11 mouse cellular contexts compared by ENCODE assay signal in genomic region chr1:75361123-75361522, GRCm38 (mm10). TPM values are rescaled to one million over a fixed set of nuclear protein-coding genes. Genes with fewer than 3 reads are reported as not detected.
DNase-seq lines count a peak whose midpoint lies in the region; ATAC-seq lines count a peak whose summit lies in the region.
"Had no signal": no experiment of that assay in that cellular context is flagged by ENCODE, and none has a peak within 500 bp of the region (broad histone marks: within the 10 kb centered on the region; RNA-seq: fewer than 3 reads in every experiment).

No protein-coding gene starts in this region.

- H3K4me3 ChIP-seq in forebrain, embryonic 12.5 days (replicated peaks): no peak overlapping the region
- no peak overlapping the region for H3K4me3 ChIP-seq in forebrain, embryonic 14.5 days (ENCODE audit: low read depth, low read length)
- peak overlapping the region; percentile 49 for H3K4me3 ChIP-seq in kidney, embryonic 16.5 days (ENCODE audit: low read length)
- H3K4me3 ChIP-seq in embryonic facial prominence, embryonic 12.5 days: peak overlapping the region; percentile 33
- no peak overlapping the region for H3K4me3 ChIP-seq in liver, embryonic 12.5 days

- DNase-seq in forebrain, embryonic 14.5 days (ENCODE audit: low spot score): no peak
- no peak for DNase-seq in kidney, postnatal 14 days
- DNase-seq in natural killer cell, adult 2 months (ENCODE audit: low spot score in 2 of 2): no peak
- DNase-seq in cerebellum, postnatal 36 days: no peak
- DNase-seq: adrenal gland, postnatal 25 days; spleen, adult 18-20 months had no signal

- no peak overlapping the region for H3K27ac ChIP-seq in forebrain, embryonic 12.5 days
- H3K27ac ChIP-seq in forebrain, embryonic 14.5 days (ENCODE audit: low read depth, low read length): no peak overlapping the region
- no peak overlapping the region for H3K27ac ChIP-seq in kidney, embryonic 16.5 days (ENCODE audit: low read length)
- no peak overlapping the region for H3K27ac ChIP-seq in embryonic facial prominence, embryonic 12.5 days
- no peak overlapping the region for H3K27ac ChIP-seq in liver, embryonic 12.5 days
- H3K27ac ChIP-seq: liver, embryonic 15.5 days had no signal

- peaks cover 69% of the 10 kb centered on the region for H3K27me3 ChIP-seq in forebrain, embryonic 12.5 days
- peaks cover 41% of the 10 kb centered on the region for H3K27me3 ChIP-seq in forebrain, embryonic 14.5 days (replicated peaks; ENCODE audit: control insufficient read depth, insufficient read depth, low read length)
- H3K27me3 ChIP-seq in kidney, embryonic 16.5 days (ENCODE audit: insufficient read depth, low read length): peaks cover 27% of the 10 kb centered on the region; the same call in 1 of the 2 replicates
- peaks cover 33% of the 10 kb centered on the region for H3K27me3 ChIP-seq in embryonic facial prominence, embryonic 12.5 days
- peaks cover 74% of the 10 kb centered on the region for H3K27me3 ChIP-seq in liver, embryonic 12.5 days (replicated peaks)

- no peak overlapping the region for H3K9ac ChIP-seq in forebrain, embryonic 12.5 days
- H3K9ac ChIP-seq in forebrain, embryonic 14.5 days (ENCODE audit: low read length): no peak overlapping the region
- H3K9ac ChIP-seq in kidney, embryonic 16.5 days (replicated peaks; ENCODE audit: low read length): no peak overlapping the region; the same call in 1 of the 2 replicates
- H3K9ac ChIP-seq in embryonic facial prominence, embryonic 12.5 days: no peak overlapping the region
- no peak overlapping the region for H3K9ac ChIP-seq in liver, embryonic 12.5 days
- H3K9ac ChIP-seq: liver, embryonic 15.5 days had no signal

- H3K4me1 ChIP-seq in forebrain, embryonic 12.5 days: peaks cover 12% of the 10 kb centered on the region
- peaks cover 3% of the 10 kb centered on the region for H3K4me1 ChIP-seq in forebrain, embryonic 14.5 days (ENCODE audit: control insufficient read depth, insufficient read depth, low read length)
- peaks cover 39% of the 10 kb centered on the region for H3K4me1 ChIP-seq in kidney, embryonic 16.5 days (ENCODE audit: insufficient read depth, low read length)
- peaks cover 8% of the 10 kb centered on the region; the same call in 1 of the 2 replicates for H3K4me1 ChIP-seq in embryonic facial prominence, embryonic 12.5 days
- H3K4me1 ChIP-seq in liver, embryonic 12.5 days: peaks cover 6% of the 10 kb centered on the region; the same call in 1 of the 2 replicates

- H3K9me3 ChIP-seq in forebrain, embryonic 12.5 days: no peaks in the 10 kb centered on the region
- no peaks in the 10 kb centered on the region for H3K9me3 ChIP-seq in forebrain, embryonic 14.5 days (replicated peaks; ENCODE audit: control insufficient read depth, low read length)
- H3K9me3 ChIP-seq in kidney, embryonic 16.5 days (ENCODE audit: low read length): no peaks in the 10 kb centered on the region
- no peaks in the 10 kb centered on the region for H3K9me3 ChIP-seq in embryonic facial prominence, embryonic 12.5 days
- no peaks in the 10 kb centered on the region for H3K9me3 ChIP-seq in liver, embryonic 12.5 days (replicated peaks)
- H3K9me3 ChIP-seq: liver, embryonic 15.5 days had no signal

- 49% methylated on average over 4 of the region's 4 CpGs for WGBS in forebrain, embryonic 12.5 days
- WGBS in forebrain, embryonic 14.5 days: 41% methylated on average over 4 of the region's 4 CpGs
- WGBS in kidney, embryonic 16.5 days: 35% methylated on average over 4 of the region's 4 CpGs
- WGBS in embryonic facial prominence, embryonic 12.5 days: 41% methylated on average over 4 of the region's 4 CpGs
- 31% methylated on average over 4 of the region's 4 CpGs for WGBS in liver, embryonic 12.5 days (ENCODE audit: insufficient replicate concordance)

- H3K36me3 ChIP-seq in forebrain, embryonic 12.5 days (replicated peaks): no peaks in the 10 kb centered on the region
- H3K36me3 ChIP-seq in forebrain, embryonic 14.5 days (ENCODE audit: control insufficient read depth, insufficient read depth, low read length): no peaks in the 10 kb centered on the region
- no peaks in the 10 kb centered on the region for H3K36me3 ChIP-seq in kidney, embryonic 16.5 days (ENCODE audit: insufficient read depth, low read length)
- H3K36me3 ChIP-seq in embryonic facial prominence, embryonic 12.5 days: no peaks in the 10 kb centered on the region
- H3K36me3 ChIP-seq in liver, embryonic 12.5 days: no peaks in the 10 kb centered on the region
- H3K36me3 ChIP-seq: liver, embryonic 15.5 days had no signal

- no peak for ATAC-seq in forebrain, embryonic 12.5 days (ENCODE audit: low FRiP score)
- ATAC-seq in forebrain, embryonic 14.5 days: no peak
- no peak for ATAC-seq in kidney, embryonic 16.5 days (ENCODE audit: low FRiP score, low TSS enrichment)
- ATAC-seq in embryonic facial prominence, embryonic 12.5 days (ENCODE audit: insufficient number of reproducible peaks, insufficient read depth, low FRiP score, low TSS enrichment): no peak
- ATAC-seq in liver, embryonic 12.5 days: no peak

- peak overlapping the region; percentile 57; the same call in 1 of the 2 replicates for H3K4me2 ChIP-seq in forebrain, embryonic 12.5 days
- H3K4me2 ChIP-seq in forebrain, embryonic 14.5 days (ENCODE audit: low read length): no peak overlapping the region
- peak overlapping the region; percentile 74 for H3K4me2 ChIP-seq in kidney, embryonic 16.5 days (replicated peaks; ENCODE audit: low read depth, low read length)
- H3K4me2 ChIP-seq in embryonic facial prominence, embryonic 12.5 days (replicated peaks): peak overlapping the region; percentile 52
- H3K4me2 ChIP-seq in liver, embryonic 12.5 days: peak overlapping the region; percentile 55

RNA-seq across cellular contexts. Expression of gene Des, which starts 1.0 kb away (rescaled TPM):
- polyA plus RNA-seq in forebrain, embryonic 12.5 days (2016; fragmentation: Nextera tagmentation; extraction: Ambion mirVana): 0.74 and 0.78 TPM in 2 replicates
- 1.3 and 1.4 TPM in 2 replicates for polyA plus RNA-seq in forebrain, embryonic 14.5 days (2014; fragmentation: Nextera tagmentation; extraction: Ambion mirVana)
- polyA plus RNA-seq in kidney, embryonic 16.5 days (2015; fragmentation: Nextera tagmentation; extraction: Ambion mirVana): 41.6 and 53.6 TPM in 2 replicates
- polyA plus RNA-seq in embryonic facial prominence, embryonic 12.5 days (2016; fragmentation: Nextera tagmentation; extraction: Ambion mirVana): 15.9 and 20.1 TPM in 2 replicates
- 6.9 and 7.4 TPM in 2 replicates for polyA plus RNA-seq in liver, embryonic 12.5 days (2016; fragmentation: Nextera tagmentation; extraction: Ambion mirVana)

RNA-seq across cellular contexts. Expression of gene Speg, which starts 14.0 kb away (rescaled TPM):
- polyA plus RNA-seq in forebrain, embryonic 12.5 days (2016; fragmentation: Nextera tagmentation; extraction: Ambion mirVana): 10.0 and 11.3 TPM in 2 replicates
- 8.3 and 8.8 TPM in 2 replicates for polyA plus RNA-seq in forebrain, embryonic 14.5 days (2014; fragmentation: Nextera tagmentation; extraction: Ambion mirVana)
- polyA plus RNA-seq in kidney, embryonic 16.5 days (2015; fragmentation: Nextera tagmentation; extraction: Ambion mirVana): 61.4 and 61.5 TPM in 2 replicates
- 26.1 and 26.7 TPM in 2 replicates for polyA plus RNA-seq in embryonic facial prominence, embryonic 12.5 days (2016; fragmentation: Nextera tagmentation; extraction: Ambion mirVana)
- polyA plus RNA-seq in liver, embryonic 12.5 days (2016; fragmentation: Nextera tagmentation; extraction: Ambion mirVana): 11.4 and 14.3 TPM in 2 replicates

RNA-seq across cellular contexts. Expression of gene Dnpep, which starts 43.3 kb away (rescaled TPM):
- polyA plus RNA-seq in forebrain, embryonic 12.5 days (2016; fragmentation: Nextera tagmentation; extraction: Ambion mirVana): 137 and 140 TPM in 2 replicates
- 160 and 178 TPM in 2 replicates for polyA plus RNA-seq in forebrain, embryonic 14.5 days (2014; fragmentation: Nextera tagmentation; extraction: Ambion mirVana)
- polyA plus RNA-seq in kidney, embryonic 16.5 days (2015; fragmentation: Nextera tagmentation; extraction: Ambion mirVana): 168 and 184 TPM in 2 replicates
- polyA plus RNA-seq in embryonic facial prominence, embryonic 12.5 days (2016; fragmentation: Nextera tagmentation; extraction: Ambion mirVana): 136 and 143 TPM in 2 replicates
- polyA plus RNA-seq in liver, embryonic 12.5 days (2016; fragmentation: Nextera tagmentation; extraction: Ambion mirVana): 66.3 and 67.4 TPM in 2 replicates

Comparison
In these comparisons a context has a peak if more than half of its experiments do, and no peak if none do; other contexts are left out.
1. H3K4me3 ChIP-seq: peak in kidney, embryonic 16.5 days (single experiment) and embryonic facial prominence, embryonic 12.5 days (single experiment); none in forebrain, embryonic 12.5 days (single experiment), forebrain, embryonic 14.5 days (single experiment) and liver, embryonic 12.5 days (single experiment).